Mouse (Mus musculus) midbrain, embryonic 14.5 days (tissue): ENCODE measurements at regions not wholly inside any gene's neighbourhood (a gene's known extent, or its start where the extent isn't known, plus 50 kb on each side); places are given as distances from the start of the nearest gene placed in this dataset.
A peak's percentile ranks its signal among the peaks of the same experiment; 100 is the strongest.

ENCODE experiments used
- ATAC-seq: fragments of 200-750 bp; cut with Nextera tagmentation; 2 replicates; pipeline ENCODE4 v1.8.0; 2017; ENCODE audit warnings: moderate number of reproducible peaks, moderate library complexity; ENCODE audit not compliant: low FRiP score, low TSS enrichment
- DNase-seq: peaks from one replicate; pipeline ENCODE4 v3.0.0-alpha.2; 2015
- H3K27ac ChIP-seq: fragments of 300-500 bp; sonication (generic); replicated peaks from 2 replicates; pipeline ENCODE4 v1.5.1; 2014; ENCODE audit warnings: mild to moderate bottlenecking, low read depth, low read length, moderate library complexity
- H3K27me3 ChIP-seq: fragments of 300-500 bp; sonication (generic); 2 replicates; pipeline ENCODE4 v1.6.1; 2014; ENCODE audit warnings: low read length, control low read depth, mixed read lengths; ENCODE audit not compliant: control insufficient read depth, insufficient read depth
- H3K36me3 ChIP-seq: fragments of 300-500 bp; sonication (generic); 2 replicates; pipeline ENCODE4 v1.6.1; 2014; ENCODE audit warnings: low read length, control low read depth; ENCODE audit not compliant: control insufficient read depth, insufficient read depth
- H3K4me1 ChIP-seq: fragments of 300-500 bp; sonication (generic); 2 replicates; pipeline ENCODE4 v1.6.1; 2014; ENCODE audit warnings: mild to moderate bottlenecking, antibody characterized with exemption, low read length, control low read depth; ENCODE audit not compliant: control insufficient read depth, insufficient read depth
- H3K4me2 ChIP-seq: fragments of 300-500 bp; sonication (generic); 2 replicates; pipeline ENCODE4 v1.6.1; 2014; ENCODE audit warnings: mild to moderate bottlenecking, low read length, moderate library complexity
- H3K4me3 ChIP-seq: fragments of 300-500 bp; sonication (generic); replicated peaks from 2 replicates; pipeline ENCODE4 v1.5.1; 2014; ENCODE audit warnings: low read depth, low read length
- H3K9ac ChIP-seq: fragments of 300-500 bp; sonication (generic); replicated peaks from 2 replicates; pipeline ENCODE4 v1.6.1; 2014; ENCODE audit warnings: mild to moderate bottlenecking, low read length, moderate library complexity
- H3K9me3 ChIP-seq: fragments of 300-500 bp; sonication (generic); 2 replicates; pipeline ENCODE4 v1.6.1; 2016; ENCODE audit warnings: low read length, control low read depth, mixed read lengths; ENCODE audit not compliant: control insufficient read depth
- WGBS: fragments of 180-500 bp; shearing (Covaris S2); extraction: QIAGEN DNeasy Blood & Tissue Kit; methylation state at CpG from one replicate; pipeline ENCODE4 v1.1.7; 2014; 5-methylcytosine and 5-hydroxymethylcytosine counted together

DNA sequence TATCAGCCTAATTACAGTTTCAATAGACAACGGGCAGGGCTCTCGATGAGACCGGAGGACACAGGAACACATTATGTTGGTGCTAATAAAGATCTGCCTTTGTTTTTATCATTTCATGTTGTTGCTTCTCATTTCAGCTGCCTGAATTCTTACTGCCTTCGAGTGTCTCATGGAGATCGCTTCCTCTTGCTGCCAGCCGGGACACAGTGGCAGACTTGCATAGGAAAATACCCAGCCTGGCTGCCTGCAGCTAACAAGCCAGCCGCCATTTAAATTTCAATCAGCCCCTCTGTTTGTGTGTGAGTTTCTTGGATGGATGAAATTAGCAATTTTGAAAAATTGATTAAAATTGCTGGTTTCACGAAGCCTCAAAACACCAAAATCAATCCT is 388.2 kb downstream of the Rps24 start:
- DNase-seq (peak; percentile 75), ATAC-seq (no peak)
- H3K27me3 ChIP-seq = no peaks in the 10 kb centered on the region
- peak overlapping the region; percentile 41 for H3K27ac ChIP-seq
- WGBS = 21% methylated on average over 8 of the region's 8 CpGs
- H3K9ac ChIP-seq = no peak overlapping the region
- no peak overlapping the region for H3K4me3 ChIP-seq
- H3K36me3 ChIP-seq = no peaks in the 10 kb centered on the region
- no peaks in the 10 kb centered on the region for H3K9me3 ChIP-seq
- peaks cover 16% of the 10 kb centered on the region for H3K4me1 ChIP-seq
- no peak overlapping the region for H3K4me2 ChIP-seq

DNA sequence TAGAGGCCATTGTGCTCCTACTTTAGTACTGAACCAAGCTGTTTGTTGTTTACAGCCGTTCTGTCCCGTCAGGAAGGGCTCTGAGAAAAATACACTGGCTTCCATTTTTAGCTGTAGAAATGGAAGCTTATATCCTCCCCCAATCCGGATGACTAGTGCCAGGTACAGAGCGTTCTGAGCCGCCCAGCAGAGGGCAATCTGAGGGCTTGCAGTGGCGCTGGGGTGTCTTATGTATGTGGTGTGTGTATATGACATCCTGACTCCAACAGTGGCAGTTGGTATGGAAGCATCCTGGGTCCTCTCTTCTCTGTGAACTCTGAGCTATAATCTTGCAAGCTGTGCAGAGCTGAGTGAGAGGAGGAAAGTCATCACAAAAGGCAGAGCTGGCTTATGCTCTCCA is 389.0 kb downstream of the Rps24 start:
- Histone ChIP-seq H3K27me3 (no peaks in the 10 kb centered on the region), H3K9ac (no peak overlapping the region), H3K36me3 (no peaks in the 10 kb centered on the region), H3K27ac (peak overlapping the region; percentile 55), H3K4me1 (peaks cover 16% of the 10 kb centered on the region), H3K4me2 (no peak overlapping the region), H3K4me3 (no peak overlapping the region), H3K9me3 (no peaks in the 10 kb centered on the region)
- 76% methylated on average over 6 of the region's 6 CpGs for WGBS
- peak; percentile 64 for DNase-seq
- no peak for ATAC-seq

GRCm38 (mm10) chr14:24876508-24876907 is 389.6 kb downstream of the Rps24 start:
- Histone ChIP-seq H3K36me3 (no peaks in the 10 kb centered on the region), H3K27ac (peak overlapping the region; percentile 55), H3K9me3 (no peaks in the 10 kb centered on the region), H3K9ac (no peak overlapping the region), H3K4me3 (no peak overlapping the region), H3K4me2 (no peak overlapping the region), H3K4me1 (peaks cover 16% of the 10 kb centered on the region), H3K27me3 (no peaks in the 10 kb centered on the region)
- WGBS = 57% methylated on average over 5 of the region's 5 CpGs
- DNase-seq = no peak
- ATAC-seq = no peak

GRCm38 (mm10) chr14:24877853-24878252 is 390.9 kb downstream of the Rps24 start:
- no peak for DNase-seq
- WGBS = 89% methylated on average over 3 of the region's 3 CpGs

GRCm38 (mm10) chr14:24886164-24886563 is 399.2 kb downstream of the Rps24 start:
- no peak for DNase-seq

More at GRCm38 (mm10) chr14:24877853-24878252, 390.9 kb downstream of the Rps24 start:
- Histone ChIP-seq H3K27ac (no peak overlapping the region), H3K4me1 (peaks cover 16% of the 10 kb centered on the region), H3K4me3 (no peak overlapping the region), H3K9me3 (no peaks in the 10 kb centered on the region), H3K9ac (no peak overlapping the region), H3K36me3 (no peaks in the 10 kb centered on the region), H3K4me2 (no peak overlapping the region), H3K27me3 (no peaks in the 10 kb centered on the region)
- ATAC-seq = no peak

GRCm38 (mm10) chr14:24886896-24887421 is 400.0 kb downstream of the Rps24 start:
- no peaks in the 10 kb centered on the region for H3K9me3 ChIP-seq
- no peak for ATAC-seq
- no peak overlapping the region for H3K4me3 ChIP-seq
- DNase-seq = no peak
- H3K4me1 ChIP-seq = no peaks in the 10 kb centered on the region
- H3K27me3 ChIP-seq = no peaks in the 10 kb centered on the region
- no peak overlapping the region for H3K27ac ChIP-seq
- no peak overlapping the region for H3K9ac ChIP-seq
- H3K4me2 ChIP-seq = no peak overlapping the region
- WGBS = 91% methylated on average over 8 of the region's 8 CpGs
- H3K36me3 ChIP-seq = no peaks in the 10 kb centered on the region

More at GRCm38 (mm10) chr14:24886164-24886563, 399.2 kb downstream of the Rps24 start:
- H3K27ac ChIP-seq = no peak overlapping the region
- no peak overlapping the region for H3K9ac ChIP-seq
- no peak for ATAC-seq
- no peaks in the 10 kb centered on the region for H3K9me3 ChIP-seq
- H3K27me3 ChIP-seq = no peaks in the 10 kb centered on the region
- no peak overlapping the region for H3K4me2 ChIP-seq
- WGBS = 83% methylated on average over 1 of the region's 1 CpGs
- H3K4me3 ChIP-seq = no peak overlapping the region
- H3K36me3 ChIP-seq = no peaks in the 10 kb centered on the region
- no peaks in the 10 kb centered on the region for H3K4me1 ChIP-seq

DNA sequence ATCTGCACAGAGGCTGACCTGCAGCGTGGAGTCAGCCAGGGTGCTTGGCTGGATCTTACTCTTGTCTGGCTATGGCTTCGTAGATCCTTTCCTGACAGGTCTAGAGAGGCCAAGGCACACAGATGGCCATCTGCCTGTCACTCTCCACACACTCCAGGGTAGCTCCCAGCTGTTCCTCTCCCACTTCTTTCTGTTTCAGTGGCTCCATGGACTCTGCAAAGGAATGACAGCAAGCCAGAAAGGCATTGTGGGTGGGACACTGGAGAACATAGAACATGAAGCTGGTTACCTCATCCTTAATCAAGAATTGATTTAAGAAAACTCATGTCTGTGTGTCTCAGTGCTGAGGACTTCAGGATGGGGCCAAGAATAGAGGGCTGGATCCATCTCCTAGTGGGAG is 403.9 kb downstream of the Rps24 start:
- no peaks in the 10 kb centered on the region for H3K36me3 ChIP-seq
- ATAC-seq (no peak), DNase-seq (no peak)
- no peak overlapping the region for H3K27ac ChIP-seq
- no peak overlapping the region for H3K4me2 ChIP-seq
- no peaks in the 10 kb centered on the region for H3K9me3 ChIP-seq
- H3K9ac ChIP-seq = no peak overlapping the region
- WGBS = 93% methylated on average over 2 of the region's 2 CpGs
- H3K27me3 ChIP-seq = no peaks in the 10 kb centered on the region
- no peaks in the 10 kb centered on the region for H3K4me1 ChIP-seq
- H3K4me3 ChIP-seq = no peak overlapping the region

- no peak overlapping the region for H3K4me3 ChIP-seq
- H3K27ac ChIP-seq = no peak overlapping the region
- H3K9me3 ChIP-seq = no peaks in the 10 kb centered on the region
- H3K9ac ChIP-seq = no peak overlapping the region
- H3K36me3 ChIP-seq = no peaks in the 10 kb centered on the region
- WGBS = 51% methylated on average over 1 of the region's 1 CpGs
- H3K4me1 ChIP-seq = no peaks in the 10 kb centered on the region
- DNase-seq (no peak), ATAC-seq (no peak)
- H3K27me3 ChIP-seq = no peaks in the 10 kb centered on the region
- H3K4me2 ChIP-seq = no peak overlapping the region
These were observed 408.3 kb downstream of the Rps24 start for GRCm38 (mm10) chr14:24895196-24895595.

GRCm38 (mm10) chr14:24896681-24897080 is 409.8 kb downstream of the Rps24 start:
- 94% methylated on average over 5 of the region's 5 CpGs for WGBS
- no peak overlapping the region for H3K9ac ChIP-seq
- no peaks in the 10 kb centered on the region for H3K27me3 ChIP-seq
- H3K9me3 ChIP-seq = no peaks in the 10 kb centered on the region
- no peak overlapping the region for H3K4me3 ChIP-seq
- no peaks in the 10 kb centered on the region for H3K4me1 ChIP-seq
- no peak overlapping the region for H3K27ac ChIP-seq
- H3K4me2 ChIP-seq = no peak overlapping the region
- no peak for ATAC-seq
- DNase-seq = no peak
- no peaks in the 10 kb centered on the region for H3K36me3 ChIP-seq
